Mouse (Mus musculus) forebrain, embryonic 13.5 days (tissue): ENCODE data around the gene Tns2. TPM values are rescaled to one million over a fixed set of nuclear protein-coding genes. Genes with fewer than 3 reads are reported as not detected.

Experiments
- ATAC-seq: fragments of 200-750 bp; cut with Nextera tagmentation; 2 replicates; pipeline ENCODE4 v1.8.0; 2017
- H3K27ac ChIP-seq: fragments of 300-500 bp; sonication (generic); 2 replicates; pipeline ENCODE4 v1.5.1; 2015; ENCODE audit warnings: inconsistent platforms, mild to moderate bottlenecking, moderate library complexity
- H3K27me3 ChIP-seq: fragments of 300-500 bp; sonication (generic); 2 replicates; pipeline ENCODE4 v1.6.1; 2015; ENCODE audit warnings: mild to moderate bottlenecking, inconsistent platforms
- H3K36me3 ChIP-seq: fragments of 300-500 bp; sonication (generic); 2 replicates; pipeline ENCODE4 v1.6.1; 2015; ENCODE audit warnings: mild to moderate bottlenecking, inconsistent platforms; ENCODE audit not compliant: poor library complexity, severe bottlenecking
- H3K4me1 ChIP-seq: fragments of 300-500 bp; sonication (generic); 2 replicates; pipeline ENCODE4 v1.6.1; 2015; ENCODE audit warnings: inconsistent platforms
- H3K4me2 ChIP-seq: fragments of 300-500 bp; sonication (generic); 2 replicates; pipeline ENCODE4 v1.6.1; 2015; ENCODE audit warnings: inconsistent platforms, mild to moderate bottlenecking, moderate library complexity
- H3K4me3 ChIP-seq: fragments of 300-500 bp; sonication (generic); 2 replicates; pipeline ENCODE4 v1.5.1; 2015; ENCODE audit warnings: mild to moderate bottlenecking, inconsistent platforms
- H3K9ac ChIP-seq: fragments of 300-500 bp; sonication (generic); 2 replicates; pipeline ENCODE4 v1.6.1; 2015; ENCODE audit warnings: mild to moderate bottlenecking, inconsistent platforms
- H3K9me3 ChIP-seq: fragments of 300-500 bp; sonication (generic); replicated peaks from 2 replicates; pipeline ENCODE4 v1.6.1; 2016; ENCODE audit warnings: inconsistent platforms
- WGBS: fragments of 180-500 bp; shearing (Covaris S2); methylation state at CpG from one replicate; pipeline ENCODE4 v1.1.7; 2015; 5-methylcytosine and 5-hydroxymethylcytosine counted together
- polyA plus RNA-seq: library from polyadenylated mRNA; unstranded; fragments of >200 nt; fragmentation: Nextera tagmentation; extraction: Ambion mirVana; gene quantifications from 2 replicates; pipeline ENCODE4 v1.2.1, GENCODE M21; 2015

Tns2 gene
- polyA plus RNA-seq, 1 experiment from 2014 or later, result 4.5 TPM

DNA sequence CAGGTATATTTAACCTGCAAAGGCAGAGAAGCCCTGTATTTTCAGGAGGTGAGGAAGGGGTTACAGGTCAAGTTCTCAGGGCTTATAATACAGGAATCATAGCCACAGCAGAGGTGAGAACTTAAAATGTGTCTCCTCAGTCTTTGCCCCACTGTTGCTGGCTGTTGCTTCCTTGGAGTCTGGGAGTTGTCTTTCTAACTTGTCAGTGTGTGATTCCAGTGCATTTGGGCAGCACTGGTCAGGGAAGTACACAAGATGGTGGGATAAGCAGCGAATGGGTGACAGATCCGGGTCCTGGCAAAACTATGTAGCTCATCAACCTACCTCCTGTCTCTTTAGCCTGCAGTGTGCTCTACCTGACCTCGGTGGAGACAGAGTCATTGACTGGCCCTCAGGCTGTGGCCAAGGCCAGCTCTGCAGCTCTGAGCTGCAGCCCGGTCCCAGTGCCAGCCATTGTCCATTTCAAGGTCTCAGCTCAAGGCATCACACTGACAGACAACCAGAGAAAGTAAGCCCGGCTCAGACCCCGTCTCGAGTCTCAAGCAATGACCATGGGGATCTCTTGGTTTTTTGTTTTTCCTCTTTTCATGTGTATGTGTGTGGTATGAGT, 14.5 kb downstream of the Tns2 start:
- 0 out of 2 replicates have a peak, but pooled peaks cover 4% of the 10 kb centered on the region for H3K27me3 ChIP-seq
- no peak overlapping the region for H3K9ac ChIP-seq
- peaks cover 31% of the 10 kb centered on the region for H3K4me1 ChIP-seq
- whole genome bisulfite sequencing, result 87% methylated on average over 7 of the region's 7 CpGs
- H3K36me3 ChIP-seq, result peaks cover 40% of the 10 kb centered on the region
- no peak for ATAC-seq
- no peak overlapping the region for H3K4me3 ChIP-seq
- H3K9me3 ChIP-seq, result no peaks in the 10 kb centered on the region
- no peak overlapping the region for H3K4me2 ChIP-seq
- H3K27ac ChIP-seq, result 0 out of 2 replicates have a peak overlapping the region, but pooled peaks have one; percentile 2

DNA sequence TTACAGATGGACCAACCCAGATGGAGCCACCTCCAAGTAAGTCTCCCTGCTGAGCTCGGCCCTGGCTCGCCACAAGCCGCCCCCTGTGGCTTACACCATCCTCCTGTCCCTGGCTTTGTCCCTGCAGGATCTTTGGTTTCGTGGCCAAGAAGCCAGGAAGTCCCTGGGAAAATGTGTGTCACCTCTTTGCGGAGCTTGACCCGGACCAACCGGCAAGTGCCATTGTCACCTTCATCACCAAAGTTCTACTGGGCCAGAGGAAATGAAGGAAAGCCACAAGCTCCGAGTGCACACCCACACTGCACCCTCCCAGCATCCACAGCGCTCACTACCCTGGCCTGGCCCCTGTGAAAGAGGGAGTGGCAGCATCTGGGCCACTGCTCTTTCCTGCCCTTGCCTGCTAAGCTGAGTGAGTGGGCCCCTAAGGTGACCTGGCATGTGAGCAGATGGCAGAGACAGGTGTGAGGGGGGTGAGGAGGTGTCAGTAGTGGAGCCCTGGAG, 15.6 kb downstream of the Tns2 start:
- ATAC-seq, result no peak
- Histone ChIP-seq H3K27ac (peak overlapping the region; percentile 84), H3K9me3 (no peaks in the 10 kb centered on the region)

GRCm38 (mm10) chr15:102116753-102117415, 16.7 kb downstream of the Tns2 start:
- Histone ChIP-seq H3K36me3 (peaks cover 60% of the 10 kb centered on the region), H3K4me3 (no peak overlapping the region), H3K4me1 (peaks cover 29% of the 10 kb centered on the region), H3K27me3 (0 out of 2 replicates have a peak, but pooled peaks cover 2% of the 10 kb centered on the region), H3K9me3 (no peaks in the 10 kb centered on the region), H3K4me2 (no peak overlapping the region), H3K27ac (peak overlapping the region; percentile 84), H3K9ac (no peak overlapping the region)
- 58% methylated on average over 11 of the region's 11 CpGs for WGBS
- ATAC-seq, result peak; percentile 73

More for the DNA sequence above, 15.6 kb downstream of the Tns2 start:
- H3K4me2 ChIP-seq, result no peak overlapping the region
- 0 out of 2 replicates have a peak, but pooled peaks cover 4% of the 10 kb centered on the region for H3K27me3 ChIP-seq
- peak overlapping the region; percentile 37; the same call in 1 of the 2 replicates for H3K9ac ChIP-seq
- peaks cover 49% of the 10 kb centered on the region for H3K36me3 ChIP-seq
- no peak overlapping the region for H3K4me3 ChIP-seq
- WGBS, result 59% methylated on average over 9 of the region's 9 CpGs
- H3K4me1 ChIP-seq, result peaks cover 31% of the 10 kb centered on the region

- Histone ChIP-seq H3K9me3 (no peaks in the 10 kb centered on the region), H3K36me3 (peaks cover 68% of the 10 kb centered on the region), H3K4me2 (no peak overlapping the region), H3K27ac (peak overlapping the region; percentile 84), H3K4me3 (no peak overlapping the region), H3K27me3 (no peaks in the 10 kb centered on the region), H3K4me1 (peaks cover 29% of the 10 kb centered on the region), H3K9ac (no peak overlapping the region)
- no peak for ATAC-seq
- 82% methylated on average over 19 of the region's 19 CpGs for WGBS
These were observed 17.5 kb downstream of the Tns2 start for GRCm38 (mm10) chr15:102117461-102118443.

DNA sequence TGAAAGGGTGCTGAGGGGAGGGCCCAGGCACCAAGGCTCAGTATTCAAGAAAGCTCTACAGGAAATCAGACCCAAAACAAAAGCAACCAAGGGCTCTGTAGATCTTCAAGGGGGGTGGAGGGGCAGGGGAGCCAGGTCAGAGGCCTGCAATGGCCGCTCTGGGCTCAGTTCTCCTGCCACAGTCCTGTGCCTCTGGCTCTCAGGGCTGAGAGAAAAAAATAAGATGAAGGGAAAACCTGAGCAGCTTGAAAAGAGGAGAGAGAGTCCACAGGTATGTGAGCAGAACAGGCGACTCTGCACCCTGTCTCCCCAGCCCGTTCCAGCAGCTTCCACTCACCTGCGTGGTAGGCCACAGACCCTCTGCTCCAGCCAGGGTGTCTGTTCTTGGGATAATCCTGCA, 18.4 kb downstream of the Tns2 start:
- Histone ChIP-seq H3K9ac (peak overlapping the region; percentile 30; the same call in 1 of the 2 replicates), H3K9me3 (no peaks in the 10 kb centered on the region), H3K4me3 (no peak overlapping the region), H3K27me3 (no peaks in the 10 kb centered on the region), H3K4me2 (no peak overlapping the region), H3K4me1 (peaks cover 29% of the 10 kb centered on the region), H3K36me3 (peaks cover 74% of the 10 kb centered on the region), H3K27ac (0 out of 2 replicates have a peak overlapping the region, but pooled peaks have one; percentile 17)
- 80% methylated on average over 4 of the region's 4 CpGs for WGBS
- no peak for ATAC-seq

DNA sequence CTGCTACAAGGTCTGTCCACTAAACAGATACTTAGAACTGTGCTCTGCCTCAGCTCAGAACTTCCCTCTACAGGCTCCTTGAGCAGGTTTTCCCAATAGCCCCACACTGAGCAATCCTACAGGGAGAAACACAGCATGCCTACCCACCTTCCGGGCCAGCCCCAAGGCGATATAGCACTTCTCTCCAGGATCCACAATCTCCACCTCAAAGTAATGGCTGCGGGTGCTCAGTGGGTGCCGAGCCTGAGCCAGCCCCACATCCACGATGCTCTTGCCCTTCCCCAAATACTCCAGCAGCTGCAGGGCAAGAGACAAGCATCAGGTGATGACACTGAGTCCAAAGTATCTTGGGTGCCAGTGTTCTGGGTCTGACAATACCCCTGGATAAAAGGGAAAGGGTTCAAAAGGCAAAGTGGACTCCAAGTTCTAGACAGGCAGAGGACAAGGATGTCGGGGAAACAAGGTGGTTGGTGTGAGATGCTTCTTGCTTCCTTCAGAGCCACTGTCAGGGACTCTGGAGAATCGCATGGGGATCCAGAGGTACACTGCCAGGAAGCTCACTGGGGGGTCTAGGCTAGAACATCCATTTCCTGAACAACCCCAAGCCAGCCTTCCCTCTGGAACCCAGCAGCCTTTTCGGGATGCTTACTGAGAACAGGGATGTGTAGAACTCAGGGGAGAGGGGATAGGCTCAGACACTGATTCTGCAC, 19.1 kb downstream of the Tns2 start:
- peak overlapping the region; percentile 30 for H3K9ac ChIP-seq
- no peaks in the 10 kb centered on the region for H3K27me3 ChIP-seq
- ATAC-seq, result no peak
- no peak overlapping the region for H3K27ac ChIP-seq
- no peak overlapping the region for H3K4me2 ChIP-seq
- WGBS, result 83% methylated on average over 8 of the region's 8 CpGs
- H3K4me1 ChIP-seq, result peaks cover 29% of the 10 kb centered on the region
- no peak overlapping the region for H3K4me3 ChIP-seq
- H3K36me3 ChIP-seq, result peaks cover 76% of the 10 kb centered on the region
- no peaks in the 10 kb centered on the region for H3K9me3 ChIP-seq

- H3K27me3 ChIP-seq, result no peaks in the 10 kb centered on the region
- H3K9me3 ChIP-seq, result no peaks in the 10 kb centered on the region
- 84% methylated on average over 2 of the region's 2 CpGs for WGBS
- peaks cover 81% of the 10 kb centered on the region for H3K36me3 ChIP-seq
- H3K4me3 ChIP-seq, result no peak overlapping the region
- H3K4me1 ChIP-seq, result peaks cover 29% of the 10 kb centered on the region
- H3K4me2 ChIP-seq, result no peak overlapping the region
- no peak for ATAC-seq
- no peak overlapping the region for H3K27ac ChIP-seq
- no peak overlapping the region for H3K9ac ChIP-seq
These were observed 19.6 kb downstream of the Tns2 start for GRCm38 (mm10) chr15:102119831-102120170.

DNA sequence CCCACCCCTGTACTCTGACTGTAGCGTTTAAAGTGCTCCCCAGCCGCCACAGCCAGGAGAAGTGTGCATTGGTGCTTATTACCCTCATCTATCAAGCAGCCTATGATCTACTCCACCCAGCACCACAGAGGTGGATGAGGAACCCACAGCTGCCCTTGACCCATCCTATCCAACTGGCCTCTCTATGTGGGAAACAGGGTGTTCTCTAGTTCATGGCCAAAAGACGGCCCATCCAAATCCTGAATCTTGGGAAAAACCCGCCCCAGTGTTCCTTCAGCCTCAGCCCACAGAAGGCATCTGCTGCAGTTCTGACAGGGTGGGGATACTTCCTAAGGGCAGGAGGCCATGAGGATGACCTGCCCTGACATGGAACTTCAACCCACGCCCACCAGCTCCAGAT, 20.3 kb downstream of the Tns2 start:
- Histone ChIP-seq H3K4me2 (no peak overlapping the region), H3K9me3 (no peaks in the 10 kb centered on the region), H3K4me3 (no peak overlapping the region), H3K9ac (no peak overlapping the region), H3K4me1 (peaks cover 27% of the 10 kb centered on the region), H3K36me3 (peaks cover 82% of the 10 kb centered on the region), H3K27ac (no peak overlapping the region), H3K27me3 (no peaks in the 10 kb centered on the region)
- ATAC-seq, result no peak
- WGBS, result 90% methylated on average over 5 of the region's 5 CpGs

GRCm38 (mm10) chr15:102126303-102126702, 26.1 kb downstream of the Tns2 start:
- H3K4me2 ChIP-seq, result no peak overlapping the region
- H3K4me1 ChIP-seq, result no peaks in the 10 kb centered on the region
- no peaks in the 10 kb centered on the region for H3K9me3 ChIP-seq
- peaks cover 89% of the 10 kb centered on the region for H3K36me3 ChIP-seq
- 71% methylated on average over 2 of the region's 2 CpGs for WGBS
- H3K9ac ChIP-seq, result no peak overlapping the region
- H3K4me3 ChIP-seq, result no peak overlapping the region
- H3K27ac ChIP-seq, result no peak overlapping the region
- no peak for ATAC-seq
- H3K27me3 ChIP-seq, result no peaks in the 10 kb centered on the region

- peaks cover 52% of the 10 kb centered on the region for H3K36me3 ChIP-seq
These were observed 33.1 kb downstream of the Tns2 start for GRCm38 (mm10) chr15:102133314-102133713.

DNA sequence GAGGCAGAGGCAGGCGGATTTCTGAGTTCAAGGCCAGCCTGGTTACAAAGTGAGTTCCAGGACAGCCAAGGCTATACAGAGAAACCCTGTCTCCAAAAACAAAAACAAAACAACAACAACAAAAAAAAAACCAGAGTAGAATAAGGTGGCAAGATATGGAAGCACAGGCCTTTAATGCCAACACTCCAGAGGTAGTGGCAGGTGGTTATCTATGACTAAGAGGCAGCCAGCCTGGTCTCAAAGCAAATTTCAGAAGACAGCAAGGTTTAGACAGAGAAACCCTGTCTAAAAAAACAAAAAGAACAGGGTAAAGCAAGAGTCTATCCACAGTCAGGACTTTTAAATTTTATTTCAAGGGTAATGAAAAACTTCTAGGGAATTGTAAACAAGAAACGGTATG, 34.5 kb downstream of the Tns2 start:
- ATAC-seq, result no peak
- Histone ChIP-seq H3K9me3 (no peaks in the 10 kb centered on the region), H3K27me3 (0 out of 2 replicates have a peak, but pooled peaks cover 6% of the 10 kb centered on the region), H3K4me1 (peaks cover 19% of the 10 kb centered on the region), H3K4me3 (peak overlapping the region; percentile 84), H3K4me2 (peak overlapping the region; percentile 82), H3K27ac (no peak overlapping the region), H3K9ac (no peak overlapping the region), H3K36me3 (peaks cover 38% of the 10 kb centered on the region)
- 98% methylated on average over 2 of the region's 2 CpGs for WGBS

More at GRCm38 (mm10) chr15:102133314-102133713, 33.1 kb downstream of the Tns2 start:
- ATAC-seq, result no peak
- H3K9me3 ChIP-seq, result no peaks in the 10 kb centered on the region
- H3K27me3 ChIP-seq, result no peaks in the 10 kb centered on the region
- no peak overlapping the region for H3K4me2 ChIP-seq
- peaks cover 19% of the 10 kb centered on the region for H3K4me1 ChIP-seq
- no peak overlapping the region for H3K4me3 ChIP-seq
- no peak overlapping the region for H3K27ac ChIP-seq
- peak overlapping the region; percentile 21; the same call in 1 of the 2 replicates for H3K9ac ChIP-seq
- WGBS, result 94% methylated on average over 9 of the region's 9 CpGs
